Mouse (Mus musculus) spleen, postnatal 14 days (tissue): ENCODE measurements around the gene Fgfr2.

Experiments used
- DNase-seq, 2 experiments: peaks; one replicate each; pipeline ENCODE4 v3.0.0; 2021 to 2022; ENCODE audit warnings: low spot score in 2 of 2

The Fgfr2 gene

GRCm38 (mm10) chr7:133088411-133088810, 34.7 kb downstream of the Fgfr2 start:
- DNase-seq, result no peak

DNA sequence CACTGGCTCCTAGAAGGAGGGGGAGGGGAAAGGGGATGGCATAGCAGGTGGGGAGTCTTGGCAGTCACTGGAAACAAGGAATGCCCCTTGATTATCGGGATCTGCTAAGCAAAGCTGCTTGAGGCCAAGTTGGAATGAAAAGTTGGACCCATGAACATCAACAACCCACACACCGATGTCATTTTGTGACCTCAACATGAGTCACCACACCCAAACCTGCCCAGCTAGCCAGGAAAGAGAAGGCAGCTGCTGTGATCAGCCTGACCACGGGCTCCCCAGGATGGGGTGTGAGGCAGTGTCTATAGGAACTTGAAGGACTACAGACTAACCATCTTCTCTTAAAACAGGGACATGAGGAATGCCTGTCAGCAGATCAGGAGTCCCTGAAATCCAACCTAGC, 37.7 kb downstream of the Fgfr2 start:
- no peak for DNase-seq

DNA sequence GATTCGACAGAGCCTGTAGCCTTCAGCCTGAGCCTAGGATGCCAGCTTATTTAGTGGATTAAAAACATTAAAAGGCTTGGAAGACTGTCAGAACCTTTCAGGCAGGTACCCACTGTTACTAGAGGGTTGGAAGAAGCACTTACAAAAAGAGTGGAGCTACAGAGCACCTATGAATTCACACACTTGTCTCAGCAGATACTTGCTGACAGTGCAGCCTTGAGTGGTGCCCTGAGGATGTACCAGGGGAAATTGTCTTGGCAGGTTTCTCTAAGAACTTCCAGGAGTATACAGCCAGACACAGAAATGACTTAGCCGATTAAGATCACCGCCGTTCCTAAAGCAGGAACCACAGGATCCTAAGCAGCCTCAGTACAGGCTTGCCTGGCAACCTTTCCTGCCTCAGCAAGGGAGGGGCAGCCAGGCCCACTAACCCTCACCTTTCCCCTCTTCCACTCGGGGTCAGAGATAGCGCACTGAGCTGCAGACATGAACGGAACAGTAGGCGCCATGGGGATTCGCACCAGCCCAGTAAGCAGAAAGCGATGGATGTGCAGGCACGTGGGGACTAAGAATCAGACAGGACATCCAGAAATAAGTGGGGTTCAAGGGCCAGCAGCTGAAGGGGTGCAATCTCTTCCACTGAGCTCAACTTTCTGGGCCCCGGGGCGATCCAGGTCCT, 39.1 kb downstream of the Fgfr2 start:
- no peak for DNase-seq

DNA sequence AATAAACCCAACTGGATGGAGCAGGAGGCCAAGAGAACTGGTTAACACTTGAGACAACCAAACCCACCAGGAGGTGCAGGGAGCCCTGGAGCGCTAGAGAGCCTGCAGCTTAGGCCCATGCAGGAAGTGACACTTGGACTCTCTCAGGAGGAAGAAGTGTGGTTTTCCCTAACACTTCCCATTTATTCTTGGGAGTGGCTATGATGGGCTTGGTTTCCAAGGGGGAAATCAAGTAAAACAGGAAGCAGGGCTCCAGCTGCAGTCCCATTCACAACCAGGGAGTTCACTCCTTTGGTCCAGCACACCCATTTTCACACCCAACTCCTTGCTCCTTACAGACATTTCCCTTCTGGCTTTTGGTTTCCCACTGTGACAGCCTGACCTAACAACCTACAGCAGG, 44.2 kb downstream of the Fgfr2 start:
- no peak for DNase-seq

DNA sequence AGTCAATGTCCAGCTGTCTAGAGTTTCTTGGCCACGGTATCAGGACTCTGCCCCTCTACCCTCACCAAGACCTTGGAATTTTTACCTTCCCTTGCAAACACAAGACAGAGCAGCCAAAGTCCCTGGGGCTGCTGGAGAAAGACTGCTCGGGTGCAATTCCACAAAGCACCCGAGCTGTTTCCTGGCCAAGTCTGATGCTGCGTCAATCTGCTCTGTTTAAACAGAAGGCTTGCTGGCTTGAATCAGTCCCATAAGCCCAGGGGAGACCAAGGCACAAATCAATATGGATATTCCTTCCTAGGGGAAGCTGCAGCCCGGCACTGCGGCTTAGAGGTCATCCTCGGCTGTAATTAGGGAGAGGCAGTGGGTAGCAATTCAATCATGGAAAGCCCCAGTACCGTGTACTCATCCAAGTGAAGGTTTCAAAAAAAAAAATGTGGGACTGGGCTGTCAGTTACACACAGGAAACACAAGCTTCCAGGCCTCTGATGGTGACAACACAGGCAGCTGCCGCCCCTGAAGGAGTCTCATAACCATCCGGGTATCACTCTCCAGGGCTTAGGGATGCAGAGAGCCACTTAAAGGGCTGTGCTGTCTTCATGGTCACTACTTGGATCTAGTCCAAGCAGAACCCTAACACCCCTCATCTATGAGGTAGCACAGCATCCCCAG, 48.6 kb downstream of the Fgfr2 start:
- DNase-seq, result no peak

GRCm38 (mm10) chr7:133073147-133073651, 50.0 kb downstream of the Fgfr2 start:
- DNase-seq, result no peak

DNA sequence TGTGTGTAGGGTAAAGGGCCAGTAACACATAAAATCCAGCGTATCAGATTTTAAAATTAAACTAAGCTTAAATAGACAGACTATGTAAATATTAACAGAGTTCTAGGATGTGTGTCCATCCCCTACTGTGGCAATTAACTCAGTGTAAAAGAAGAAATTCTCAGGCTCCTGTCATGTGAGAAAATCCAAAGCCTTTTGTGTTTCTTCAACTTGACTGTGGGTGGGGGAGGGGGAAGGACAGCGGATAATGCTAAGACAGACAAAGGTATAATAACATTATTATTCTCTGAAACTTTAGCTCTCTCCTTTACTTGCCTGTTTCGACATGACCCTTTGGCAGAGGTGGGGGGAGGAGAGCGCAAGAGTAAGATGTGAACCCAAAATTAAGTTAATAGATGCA, 50.6 kb downstream of the Fgfr2 start:
- DNase-seq, result no peak

DNA sequence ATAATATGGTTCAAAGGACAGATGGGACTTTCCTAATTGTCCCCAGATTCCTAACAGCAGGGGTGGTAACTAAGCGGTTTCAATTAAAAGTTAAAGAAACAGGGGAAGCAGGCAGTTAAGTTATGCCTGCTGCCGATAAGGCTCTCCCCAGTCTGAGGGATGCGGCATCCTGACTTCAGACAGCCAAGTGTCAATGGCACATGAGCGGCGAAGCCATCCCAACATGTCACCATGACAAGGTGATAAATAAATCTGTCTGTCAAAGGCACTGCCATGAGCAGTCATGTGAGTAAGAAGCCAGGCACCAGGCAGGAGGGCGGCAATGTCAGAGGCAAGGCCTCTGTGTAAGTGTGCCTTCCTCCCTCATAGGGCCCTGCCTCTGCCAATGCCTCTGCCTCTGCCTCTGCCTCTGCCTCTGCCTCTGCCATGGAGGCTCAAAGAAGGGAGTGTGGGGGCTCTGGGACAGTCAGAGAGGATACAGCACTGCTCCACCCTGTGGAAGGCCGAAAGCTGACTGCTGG, 55.8 kb downstream of the Fgfr2 start:
- no peak for DNase-seq

DNA sequence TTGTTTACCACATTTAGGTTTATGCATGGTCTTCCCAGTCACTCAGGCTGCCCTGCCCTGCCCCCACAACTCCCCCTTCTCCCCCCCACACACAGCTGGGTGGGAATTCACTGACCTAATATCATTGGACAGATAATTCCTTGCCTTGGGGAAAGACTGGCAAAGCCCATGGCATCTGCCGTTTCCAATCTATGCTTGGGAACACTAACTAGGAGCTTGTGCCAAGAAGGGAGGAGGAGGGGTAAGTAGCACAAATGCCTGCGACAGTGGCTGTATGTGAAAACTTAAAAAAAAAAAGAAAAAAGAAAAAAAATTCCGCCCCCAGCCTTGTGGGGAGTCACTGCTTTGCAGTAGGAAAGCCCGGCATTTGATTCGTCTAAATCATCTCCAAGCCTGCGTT, 56.4 kb downstream of the Fgfr2 start:
- no peak for DNase-seq

GRCm38 (mm10) chr7:133062055-133062454, 61.1 kb downstream of the Fgfr2 start:
- DNase-seq, result no peak

- no peak for DNase-seq
Observed at GRCm38 (mm10) chr7:133060170-133060569, 63.0 kb downstream of the Fgfr2 start.

- no peak for DNase-seq
Observed at GRCm38 (mm10) chr7:133059517-133060104, 63.5 kb downstream of the Fgfr2 start.

GRCm38 (mm10) chr7:133059150-133059509, 64.0 kb downstream of the Fgfr2 start:
- no peak for DNase-seq

GRCm38 (mm10) chr7:133058496-133059149, 64.5 kb downstream of the Fgfr2 start:
- DNase-seq, result no peak

DNA sequence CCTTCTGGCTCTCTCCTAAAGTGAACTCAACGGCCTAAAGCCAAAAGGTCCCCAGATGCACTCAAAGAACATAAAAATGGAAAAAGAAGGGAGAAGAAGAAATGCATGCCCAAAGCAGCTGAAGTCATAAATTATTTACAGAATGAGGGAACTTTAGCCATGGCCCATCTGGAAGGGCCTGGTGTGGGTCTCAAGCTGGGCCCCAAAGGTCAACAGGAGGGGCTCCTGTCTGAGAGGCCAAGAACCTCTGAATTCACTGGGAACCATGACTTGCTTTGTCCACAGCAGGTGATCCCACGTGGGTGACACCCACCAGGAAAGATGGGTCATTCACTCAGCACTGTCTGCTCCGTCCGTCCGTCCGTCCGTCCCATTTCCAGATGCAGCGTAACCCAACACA, 66.2 kb downstream of the Fgfr2 start:
- DNase-seq, result no peak

DNA sequence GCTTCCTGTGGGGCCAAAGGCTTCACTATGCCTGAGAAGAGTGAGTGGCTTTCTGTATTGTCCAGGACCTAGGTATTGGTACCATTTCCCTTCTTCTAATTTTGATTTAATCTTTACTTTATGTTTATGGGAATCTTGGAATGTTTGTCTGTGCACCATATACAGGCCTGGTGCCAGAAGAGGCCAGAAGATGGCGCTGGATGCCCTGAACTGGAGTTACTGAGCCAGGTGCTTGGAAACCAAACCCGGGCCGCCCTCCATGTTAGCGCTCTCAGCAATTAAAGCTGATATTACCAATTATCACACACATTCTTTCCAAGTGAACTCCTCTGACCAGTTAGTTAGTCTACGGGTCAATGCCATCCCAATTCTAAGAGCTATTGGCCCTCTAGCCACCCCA, 68.7 kb downstream of the Fgfr2 start:
- no peak for DNase-seq

- no peak for DNase-seq
Observed at GRCm38 (mm10) chr7:133053757-133054156, 69.4 kb downstream of the Fgfr2 start.

- no peak for DNase-seq
Observed at GRCm38 (mm10) chr7:133052819-133053218, 70.3 kb downstream of the Fgfr2 start.

DNA sequence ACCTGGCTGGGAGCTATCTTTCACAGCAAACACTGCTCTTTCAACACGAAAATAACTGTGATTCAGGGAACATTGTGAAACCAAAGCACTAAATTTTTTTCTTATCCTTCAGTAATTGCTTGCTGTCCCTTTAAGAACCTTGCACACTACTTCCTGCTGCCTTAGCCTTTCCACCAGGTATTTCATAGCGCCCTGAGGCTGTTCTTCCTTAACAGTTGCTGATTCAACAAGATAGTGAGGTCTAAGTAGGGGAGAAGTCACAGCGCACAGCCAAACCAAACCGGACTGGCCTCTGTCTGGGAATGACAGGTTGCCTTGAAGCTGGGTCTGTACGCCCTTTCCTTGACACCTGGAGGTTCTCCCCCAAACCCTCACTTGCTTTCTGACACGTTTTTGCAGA, 72.5 kb downstream of the Fgfr2 start:
- no peak for DNase-seq

DNA sequence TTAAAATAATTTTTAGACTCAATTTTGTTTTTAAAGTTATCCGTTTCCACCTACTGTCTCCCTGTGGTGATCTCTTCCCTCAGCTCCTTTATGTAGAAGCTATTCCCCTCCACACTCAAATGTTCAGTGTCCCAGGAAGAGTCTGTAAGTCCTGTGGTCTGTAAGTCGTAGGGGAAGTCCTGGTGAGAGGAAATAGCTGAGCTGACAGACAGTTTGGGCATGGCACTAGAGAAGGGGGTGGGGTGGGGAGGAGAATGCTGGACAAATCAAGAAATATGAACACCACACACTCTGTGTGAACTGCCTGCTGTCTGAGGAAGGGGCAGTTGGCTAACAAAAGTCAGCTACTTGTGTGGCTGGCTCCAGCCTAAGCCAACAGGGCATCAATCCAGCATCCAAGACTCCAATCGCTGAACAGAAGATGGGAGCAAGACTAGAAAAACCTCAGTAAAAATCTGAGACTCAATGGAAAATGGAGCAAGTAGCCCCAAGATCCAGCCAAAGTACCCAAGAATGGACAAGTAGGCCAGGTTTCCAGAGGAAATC, 75.0 kb downstream of the Fgfr2 start:
- no peak for DNase-seq

DNA sequence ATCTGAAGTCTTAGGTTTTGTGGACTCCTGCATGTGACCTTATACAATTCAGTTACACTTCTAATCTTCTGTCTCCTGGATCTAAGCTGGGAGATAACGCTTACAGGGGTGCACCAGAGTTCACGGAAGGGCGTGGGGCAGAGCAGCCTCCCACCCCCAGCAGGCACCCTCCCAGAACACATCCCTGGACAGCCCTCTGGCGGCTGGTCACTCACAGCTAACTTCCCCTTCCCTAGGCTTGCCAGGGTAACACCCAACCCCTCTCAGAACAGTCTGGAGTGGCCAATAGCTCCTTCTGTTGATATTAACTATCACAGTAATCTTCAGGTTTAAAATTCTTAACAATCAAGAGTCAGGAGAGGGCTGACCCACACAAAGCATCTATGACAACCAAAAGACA, 75.9 kb downstream of the Fgfr2 start:
- DNase-seq, result no peak

DNA sequence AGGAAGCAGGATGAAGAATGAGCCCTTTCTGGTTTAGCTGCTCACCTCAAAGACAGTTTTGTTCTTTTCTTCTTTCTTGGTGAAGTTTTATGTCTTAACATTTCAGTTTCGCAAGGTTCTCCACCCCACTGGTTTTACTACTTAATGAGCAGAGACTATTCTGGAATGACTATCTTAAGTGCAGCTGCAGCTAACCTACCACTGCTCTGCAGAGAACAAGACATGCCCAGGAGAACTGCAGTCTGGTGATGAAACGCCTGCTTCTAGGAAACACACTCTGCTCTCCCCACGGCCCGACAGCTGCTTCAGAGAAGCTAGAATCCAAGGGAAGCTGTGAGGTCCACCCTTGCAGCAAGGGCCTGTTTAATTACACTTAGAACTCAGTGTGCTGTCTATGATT, 78.4 kb downstream of the Fgfr2 start:
- no peak for DNase-seq
